Mouse (Mus musculus): Measurements from ENCODE around the gene Aldh3b1.
"Not testable (repeated sequence)": the region's sequence is repeated elsewhere in the genome, so short reads cannot be mapped to it uniquely, and the experiment has no call there.

Aldh3b1 gene

DNA sequence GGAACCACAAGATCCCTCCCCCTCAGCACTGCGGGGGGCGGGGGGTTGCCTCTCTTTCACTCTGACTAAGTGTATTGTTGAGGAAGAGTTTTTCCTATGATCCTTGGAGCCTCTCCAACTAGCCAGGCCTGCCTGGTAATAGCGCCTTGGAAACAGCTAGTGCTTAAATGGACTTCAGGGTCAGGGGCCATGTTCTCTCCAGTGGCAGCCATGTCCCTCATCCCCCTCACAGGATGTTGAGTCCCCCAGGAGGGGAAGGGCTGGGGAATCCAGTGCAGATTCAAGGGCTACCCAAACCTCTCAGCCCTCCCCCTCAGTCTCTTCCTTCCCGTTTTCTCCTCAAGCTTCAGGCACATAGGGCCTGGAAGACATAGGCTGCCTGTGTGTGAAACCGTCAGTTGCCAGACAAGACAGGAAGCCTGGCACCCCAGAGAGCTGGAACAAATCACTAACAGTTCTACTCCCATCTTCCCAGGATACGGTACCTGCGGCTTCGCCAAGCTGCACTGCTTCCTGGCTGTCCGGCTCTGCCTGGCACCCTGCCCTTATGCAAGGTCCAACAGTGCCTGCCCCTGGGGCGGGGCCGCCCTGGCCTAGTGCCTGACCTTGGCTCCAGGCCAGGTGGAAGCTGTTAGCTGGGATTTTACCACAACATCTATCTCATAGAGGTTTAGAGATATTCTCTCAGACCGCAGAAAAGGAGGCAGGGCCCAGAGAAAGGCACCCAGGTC lies at the start of gene Aldh3b1:
Aldh3b1 (minus strand) TSS at position 598 of the 731 bp plus-strand sequence.
- no peak for DNase-seq (ENCODE audit: extremely low spot score, low read depth, low spot score)

DNA sequence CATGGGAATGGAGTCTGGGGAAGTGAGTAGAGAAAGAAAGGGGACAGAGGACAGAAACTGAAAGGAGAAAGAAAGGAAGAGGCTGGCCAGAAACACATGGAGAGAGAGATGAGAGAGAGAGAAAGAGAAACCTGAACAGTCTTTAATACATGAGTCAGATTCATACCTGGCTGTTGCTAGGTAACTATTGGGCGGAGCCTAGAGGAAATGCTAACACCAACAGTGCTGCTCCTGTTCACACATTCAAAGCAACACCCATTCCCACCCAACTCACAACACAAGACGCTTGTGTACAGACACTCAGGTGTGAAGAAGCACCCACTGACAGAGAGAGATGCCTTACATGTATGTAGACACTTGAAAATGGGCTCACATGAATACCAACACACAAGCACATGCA lies 46.3 kb upstream of the Aldh3b1 start:
- DNase-seq (ENCODE audit: extremely low spot score, low read depth, low spot score) = no peak

DNA sequence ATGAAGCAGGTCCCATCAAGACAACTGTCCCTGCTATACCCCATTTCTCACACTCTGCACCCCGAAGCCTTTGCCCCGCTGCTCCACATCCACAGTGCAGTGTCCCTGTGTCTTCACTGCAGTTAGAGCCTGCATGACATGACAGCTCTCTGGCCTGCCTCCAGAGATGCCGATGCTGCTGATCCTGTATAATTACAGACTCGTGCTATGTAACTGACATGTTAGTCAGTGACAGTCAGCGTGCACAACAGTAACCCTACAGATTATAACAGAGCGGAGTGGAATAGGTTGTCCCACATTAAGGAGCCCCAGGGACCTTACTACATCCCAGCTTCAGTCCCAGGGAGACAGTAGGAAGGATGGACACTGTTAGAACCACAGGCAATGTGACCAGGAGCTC lies 45.0 kb upstream of the Aldh3b1 start:
- DNase-seq (ENCODE audit: extremely low spot score, low read depth, low spot score) = not testable (repeated sequence)

DNA sequence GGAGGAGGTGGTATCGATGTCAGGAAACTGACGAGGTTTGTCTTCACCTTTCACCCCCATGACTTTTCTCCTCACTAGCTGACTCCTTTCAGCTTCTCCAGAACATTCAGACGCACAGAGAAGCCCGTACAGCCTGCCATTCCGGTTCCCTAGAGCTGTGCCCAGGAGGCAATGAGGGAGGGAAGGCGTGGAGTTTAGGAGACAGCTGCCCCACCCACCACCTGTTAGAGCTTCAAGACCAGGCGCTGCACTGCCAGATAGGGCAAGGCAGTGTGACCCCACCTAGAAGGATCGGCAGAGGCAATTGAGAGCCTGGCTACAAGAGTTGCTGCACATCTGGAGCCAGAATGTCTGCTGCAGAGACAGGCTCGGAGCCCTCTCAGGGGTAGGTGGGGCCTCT lies 42.6 kb upstream of the Aldh3b1 start, which contains the start of gene Aldh3b2:
Aldh3b2 (plus strand) TSS at position 100 of the 400 bp plus-strand sequence.
- DNase-seq (ENCODE audit: extremely low spot score, low read depth, low spot score) = no peak

DNA sequence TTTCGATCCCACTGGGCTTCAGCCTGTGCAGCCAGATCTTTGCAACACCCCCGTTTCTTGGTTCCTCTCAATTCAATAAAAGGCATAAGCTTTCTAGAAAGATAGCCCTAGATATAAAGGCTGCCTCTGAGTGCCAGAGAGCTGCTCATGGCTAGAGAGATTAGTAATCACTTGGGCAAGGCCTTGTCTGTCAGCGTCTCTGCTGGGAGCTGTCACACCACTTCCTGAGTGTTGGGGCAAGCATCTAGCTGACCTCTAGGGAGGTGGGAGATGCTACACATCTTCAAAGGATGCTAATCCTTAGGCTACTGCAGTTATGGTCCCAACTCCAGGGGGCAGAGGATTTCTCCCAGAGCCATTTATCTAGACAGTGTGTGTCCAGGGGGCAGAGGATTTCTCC lies 37.6 kb upstream of the Aldh3b1 start:
- DNase-seq (ENCODE audit: extremely low spot score, low read depth, low spot score) = no peak

DNA sequence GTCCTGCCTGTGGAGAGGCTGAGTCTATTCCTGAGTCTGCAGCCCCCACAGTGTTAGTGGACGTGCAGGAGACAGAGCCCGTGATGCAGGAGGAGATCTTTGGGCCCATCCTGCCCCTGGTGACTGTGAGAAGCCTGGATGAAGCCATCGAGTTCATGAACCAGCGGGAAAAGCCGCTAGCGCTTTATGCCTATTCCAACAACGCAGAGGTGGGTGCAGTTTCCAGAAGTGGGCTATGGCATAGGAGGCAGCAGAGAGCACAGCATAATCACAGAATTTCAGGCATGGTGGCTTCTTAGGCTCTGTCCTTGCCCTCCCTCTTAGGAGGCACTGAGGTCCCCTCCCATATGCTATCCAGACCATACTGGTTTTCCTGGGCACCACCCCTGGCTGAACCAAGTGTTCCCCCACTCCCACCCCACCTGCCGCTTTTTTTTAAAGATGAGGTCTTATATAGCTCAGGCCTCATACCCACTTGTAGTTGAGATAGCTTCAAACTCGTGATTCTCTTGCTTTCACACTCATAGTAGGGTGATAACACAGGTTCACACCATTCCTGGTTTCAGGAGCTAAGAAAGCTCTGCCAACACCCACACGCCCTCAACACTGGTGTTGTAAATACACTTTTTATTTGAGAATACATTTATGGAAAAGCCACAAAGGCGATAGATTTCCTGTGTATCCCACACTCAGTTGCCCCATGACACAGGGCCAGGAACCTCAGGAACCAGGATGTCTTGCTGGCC lies 36.9 kb upstream of the Aldh3b1 start:
- no peak for DNase-seq (ENCODE audit: extremely low spot score, low read depth, low spot score)

DNA sequence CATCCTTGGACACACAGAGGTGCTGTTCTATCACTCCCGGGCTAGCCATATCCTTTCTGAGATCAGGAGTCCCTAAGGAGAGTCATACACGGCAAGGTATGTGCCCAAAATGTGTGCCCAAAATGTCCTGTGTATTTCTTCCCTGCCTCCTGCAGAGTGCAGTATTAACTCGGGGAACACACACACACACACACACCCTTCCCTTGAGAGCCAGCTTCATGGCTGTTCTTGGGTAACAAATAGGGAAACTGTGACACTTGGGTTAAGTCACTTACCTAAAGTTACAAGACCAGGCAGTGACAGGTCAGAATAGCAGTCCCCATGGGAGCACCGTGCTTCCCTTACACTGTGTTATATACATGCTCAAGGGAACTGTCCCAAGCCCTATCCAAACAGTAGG lies 34.4 kb upstream of the Aldh3b1 start:
- no peak for DNase-seq (ENCODE audit: extremely low spot score, low read depth, low spot score)

DNA sequence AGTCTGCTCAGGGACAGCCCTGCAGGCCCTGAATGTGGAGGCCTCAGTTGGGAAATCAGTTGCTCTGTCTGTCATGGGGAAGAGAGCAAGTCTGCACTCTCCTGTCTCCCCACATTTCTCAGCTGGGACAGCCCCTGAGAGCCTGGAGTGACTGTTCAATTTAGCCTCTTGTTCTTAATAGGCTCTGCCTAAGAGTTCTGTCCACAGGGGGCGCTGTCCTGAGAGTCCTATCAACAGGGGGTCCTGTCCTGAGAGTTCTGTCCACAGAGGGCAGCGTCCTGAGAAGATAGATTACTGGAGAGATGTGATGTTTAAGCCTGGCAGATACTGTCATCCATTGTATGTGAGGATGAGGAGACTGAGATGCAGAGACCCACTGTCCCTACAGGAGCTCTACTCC lies 32.9 kb upstream of the Aldh3b1 start:
- DNase-seq (ENCODE audit: extremely low spot score, low read depth, low spot score) = no peak

DNA sequence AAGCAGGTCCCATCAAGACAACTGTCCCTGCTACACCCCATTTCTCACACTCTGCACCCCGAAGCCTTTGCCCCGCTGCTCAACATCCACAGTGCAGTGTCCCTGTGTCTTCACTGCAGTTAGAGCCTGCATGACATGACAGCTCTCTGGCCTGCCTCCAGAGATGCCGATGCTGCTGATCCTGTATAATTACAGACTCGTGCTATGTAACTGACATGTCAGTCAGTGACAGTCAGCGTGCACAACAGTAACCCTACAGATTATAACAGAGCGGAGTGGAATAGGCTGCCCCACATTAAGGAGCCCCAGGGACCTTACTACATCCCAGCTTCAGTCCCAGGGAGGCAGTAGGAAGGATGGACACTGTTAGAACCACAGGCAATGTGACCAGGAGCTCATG lies 32.2 kb upstream of the Aldh3b1 start:
- not testable (repeated sequence) for DNase-seq (ENCODE audit: extremely low spot score, low read depth, low spot score)

DNA sequence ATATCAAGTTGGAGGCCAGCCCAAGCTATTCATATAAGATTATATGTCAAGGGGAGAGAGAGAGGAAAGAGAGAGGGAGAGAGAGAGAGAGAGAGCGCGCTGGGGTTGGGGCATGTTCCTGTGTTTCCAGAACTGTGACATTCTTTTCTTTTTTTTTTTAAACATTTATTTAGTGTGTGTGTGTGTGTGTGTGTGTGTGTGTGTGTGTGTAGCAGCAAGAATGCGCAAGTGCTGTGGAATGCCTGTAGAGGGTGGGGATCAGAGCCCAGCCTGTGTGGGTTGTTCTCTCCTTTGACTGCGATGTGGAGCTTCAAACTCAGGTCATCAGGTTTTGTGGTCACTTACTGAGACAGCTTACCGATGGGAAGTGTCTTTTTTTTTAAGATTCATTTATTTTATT lies 30.6 kb upstream of the Aldh3b1 start:
- no peak for DNase-seq (ENCODE audit: extremely low spot score, low read depth, low spot score)

DNA sequence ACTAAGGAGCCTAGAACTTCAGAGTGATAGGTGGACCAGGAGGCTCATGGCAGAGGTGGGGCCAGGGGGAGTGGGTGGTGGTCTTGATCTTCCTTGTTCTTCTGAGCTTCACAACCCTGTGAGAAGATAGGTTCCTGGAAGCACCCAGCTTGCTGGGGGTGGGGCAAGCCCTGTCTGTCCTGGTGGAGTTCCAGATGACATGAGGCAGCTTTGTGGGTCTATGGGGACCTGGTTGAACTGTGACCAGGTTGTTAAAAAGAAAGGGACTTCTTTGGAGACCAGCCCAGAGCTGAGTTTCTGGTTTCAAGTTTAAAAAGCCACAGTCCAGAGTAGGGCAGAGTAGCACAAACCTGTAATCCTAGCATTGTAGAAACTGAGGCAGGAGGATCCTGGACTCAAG lies 29.4 kb upstream of the Aldh3b1 start:
- DNase-seq (ENCODE audit: extremely low spot score, low read depth, low spot score) = no peak

DNA sequence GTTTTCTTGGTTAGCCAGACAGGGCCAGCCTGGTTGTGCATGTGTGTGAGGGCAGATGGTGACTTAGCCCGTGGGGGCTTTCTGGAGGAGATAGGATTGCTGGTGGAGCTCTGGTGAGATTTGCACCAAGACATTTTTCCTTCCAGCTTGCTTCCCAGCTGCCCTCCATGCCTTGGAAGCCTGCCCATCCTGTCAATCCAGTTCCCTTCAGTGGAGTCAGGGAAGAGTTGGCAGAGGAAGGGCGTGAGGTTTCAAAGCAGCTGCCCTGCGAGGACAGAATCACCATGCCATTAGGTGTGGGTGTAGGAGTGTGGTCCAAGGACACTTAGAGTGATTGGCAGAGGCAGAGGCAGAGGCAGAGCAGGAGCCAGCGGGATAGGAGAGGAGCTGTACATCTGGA lies 28.9 kb upstream of the Aldh3b1 start, which contains the start of gene Aldh3b3:
Aldh3b3 (plus strand) TSS at position 176 of the 400 bp plus-strand sequence.
- DNase-seq (ENCODE audit: extremely low spot score, low read depth, low spot score) = no peak

DNA sequence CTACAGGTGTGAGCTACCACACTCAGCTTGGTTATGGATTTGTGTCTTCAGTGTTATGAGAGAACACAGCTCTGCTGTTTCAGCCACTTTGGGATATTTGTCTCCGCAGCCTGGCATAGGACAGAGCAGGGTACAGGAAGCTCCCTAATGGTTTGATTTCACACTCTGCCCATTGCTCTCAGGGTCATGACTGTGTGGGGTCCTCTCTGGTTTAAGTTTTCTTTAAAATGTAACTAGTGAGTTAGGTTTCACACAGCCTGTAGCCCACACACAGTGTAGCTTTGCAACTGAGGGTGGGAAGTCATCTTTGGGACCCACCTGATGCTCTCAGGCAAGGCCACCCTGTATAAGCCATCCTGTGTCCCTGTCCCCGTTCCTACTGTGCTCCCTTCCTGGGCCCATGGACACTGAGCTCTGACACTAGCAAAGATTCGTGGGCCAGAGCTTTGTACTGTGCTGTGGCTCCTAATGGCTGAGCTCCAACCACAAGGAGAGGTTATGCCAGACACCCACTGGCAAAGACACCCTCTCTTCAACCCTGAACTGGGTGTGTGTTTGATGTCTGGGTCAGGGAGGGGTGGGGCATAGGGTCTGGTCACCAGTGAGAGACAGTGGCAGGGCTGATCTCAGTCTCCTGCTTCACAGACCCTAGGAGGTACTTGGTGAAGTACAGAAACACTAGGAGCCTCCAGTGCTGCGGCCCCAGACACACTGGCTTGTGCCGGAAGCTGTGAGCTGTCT lies 27.9 kb upstream of the Aldh3b1 start:
- not testable (repeated sequence) for DNase-seq (ENCODE audit: extremely low spot score, low read depth, low spot score)

DNA sequence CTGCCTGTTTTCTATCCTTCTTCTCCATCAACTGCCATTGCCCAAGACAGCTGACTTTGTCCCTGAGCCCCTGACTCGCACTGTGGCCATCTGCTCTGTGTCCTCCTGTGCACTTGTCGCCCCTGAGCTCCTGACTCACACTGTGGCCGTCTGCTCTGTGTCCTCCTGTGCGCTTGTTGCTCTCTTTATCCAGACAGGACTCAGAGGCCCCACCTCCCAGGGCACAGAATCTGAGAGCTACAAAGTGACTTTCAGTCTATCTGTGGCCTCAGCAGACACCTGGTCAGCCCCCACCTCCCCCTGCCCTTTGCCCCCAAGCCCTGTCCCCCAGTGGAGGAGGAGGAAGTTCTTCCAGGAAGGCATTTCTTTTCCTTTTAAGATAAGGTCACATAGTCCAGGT lies 26.2 kb upstream of the Aldh3b1 start:
- no peak for DNase-seq (ENCODE audit: extremely low spot score, low read depth, low spot score)

DNA sequence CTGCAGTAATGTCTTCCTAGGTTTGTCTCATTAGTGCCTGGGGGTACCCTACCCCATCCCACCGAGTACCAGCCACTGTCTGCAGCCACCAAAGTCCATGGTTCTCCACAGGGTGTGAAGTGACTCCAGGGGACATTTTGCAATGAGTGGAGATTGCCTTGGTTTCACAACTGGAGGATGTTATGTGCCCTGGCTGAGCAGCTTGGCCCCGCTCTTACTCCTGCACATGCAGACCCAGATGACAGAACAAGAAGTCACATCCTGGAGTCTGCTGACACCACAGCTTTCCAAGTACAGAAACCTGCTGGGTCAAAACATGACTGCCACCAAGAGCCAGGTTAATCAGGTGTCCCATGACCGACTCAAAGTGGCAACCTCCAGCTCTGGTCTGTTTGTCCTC lies 25.4 kb upstream of the Aldh3b1 start:
- no peak for DNase-seq (ENCODE audit: extremely low spot score, low read depth, low spot score)

DNA sequence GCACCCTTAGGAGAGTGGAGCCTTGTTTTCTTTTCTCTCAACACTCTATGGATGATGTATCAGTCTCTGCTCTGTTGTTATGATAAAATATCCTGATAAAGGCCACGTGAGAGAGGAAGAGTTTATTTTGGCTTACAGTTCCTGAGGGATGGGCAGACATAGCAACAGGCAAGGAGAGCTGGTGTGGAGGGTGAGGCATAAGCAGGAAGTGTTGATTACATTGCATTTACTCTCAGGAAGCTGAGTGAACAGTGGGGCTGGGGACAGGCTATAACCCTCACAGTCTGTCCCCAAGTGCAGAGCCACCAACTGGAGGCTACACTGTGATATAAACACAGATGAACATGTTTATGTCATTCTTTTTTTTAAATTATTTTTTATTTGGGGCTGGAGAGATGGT lies 22.5 kb upstream of the Aldh3b1 start:
- no peak for DNase-seq (ENCODE audit: extremely low spot score, low read depth, low spot score)

DNA sequence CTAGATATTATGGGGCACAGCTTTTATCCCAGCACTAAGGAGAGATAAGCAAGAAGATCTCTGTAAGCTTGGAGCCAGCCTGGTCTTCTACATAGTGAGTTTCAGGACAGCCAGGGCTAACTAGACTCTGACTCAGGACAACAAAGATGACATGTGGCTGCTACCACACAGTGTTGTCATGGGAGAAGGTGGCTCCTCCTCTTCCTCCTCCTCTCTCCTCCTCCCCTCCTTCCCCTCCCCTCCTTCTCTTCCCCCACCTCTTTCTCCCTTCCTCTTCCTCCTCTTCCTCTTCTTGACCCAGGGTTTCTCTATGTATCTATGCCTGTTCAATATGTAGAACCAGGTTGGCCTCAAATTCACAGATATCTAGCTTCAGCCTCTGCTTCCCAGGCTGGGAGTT lies 21.9 kb upstream of the Aldh3b1 start:
- DNase-seq (ENCODE audit: extremely low spot score, low read depth, low spot score) = no peak

DNA sequence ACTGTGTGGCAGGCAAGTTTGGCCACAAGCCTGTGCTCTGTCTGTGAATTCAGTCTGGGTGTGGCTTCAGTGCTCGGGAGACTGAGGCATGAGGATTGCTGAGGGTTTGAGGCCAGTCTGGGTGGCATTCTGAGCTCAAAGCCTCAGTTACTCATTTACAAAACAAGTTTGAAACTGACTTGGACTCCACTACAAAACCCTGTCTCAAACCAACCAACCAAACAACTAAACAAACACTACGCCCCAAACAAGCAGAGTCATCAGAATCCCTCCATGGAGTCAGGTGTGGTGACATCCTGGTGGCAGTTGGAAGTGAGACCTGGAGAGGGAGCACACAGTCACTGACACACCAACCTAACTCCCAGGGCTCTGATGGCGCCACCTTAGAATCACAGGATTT lies 20.7 kb upstream of the Aldh3b1 start:
- no peak for DNase-seq (ENCODE audit: extremely low spot score, low read depth, low spot score)

DNA sequence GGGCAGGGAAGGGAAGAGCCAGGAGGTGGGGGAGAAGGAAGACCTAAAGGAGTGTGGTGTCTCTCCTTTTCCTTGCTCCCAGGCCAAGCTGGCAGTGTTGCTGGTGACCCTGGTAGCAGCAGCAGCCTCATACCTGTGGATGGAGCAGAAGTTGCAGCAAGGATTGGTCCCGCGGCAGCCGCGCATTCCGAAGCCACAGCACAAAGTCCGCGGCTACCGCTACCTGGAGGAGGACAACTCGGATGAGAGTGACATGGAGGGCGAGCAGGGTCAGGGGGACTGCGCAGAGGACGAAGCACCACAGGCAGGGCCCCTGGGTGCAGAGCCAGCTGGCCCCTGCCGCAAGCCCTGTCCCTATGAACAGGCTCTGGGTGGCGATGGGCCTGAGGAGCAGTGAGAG lies 18.9 kb upstream of the Aldh3b1 start:
- DNase-seq (ENCODE audit: extremely low spot score, low read depth, low spot score) = no peak

DNA sequence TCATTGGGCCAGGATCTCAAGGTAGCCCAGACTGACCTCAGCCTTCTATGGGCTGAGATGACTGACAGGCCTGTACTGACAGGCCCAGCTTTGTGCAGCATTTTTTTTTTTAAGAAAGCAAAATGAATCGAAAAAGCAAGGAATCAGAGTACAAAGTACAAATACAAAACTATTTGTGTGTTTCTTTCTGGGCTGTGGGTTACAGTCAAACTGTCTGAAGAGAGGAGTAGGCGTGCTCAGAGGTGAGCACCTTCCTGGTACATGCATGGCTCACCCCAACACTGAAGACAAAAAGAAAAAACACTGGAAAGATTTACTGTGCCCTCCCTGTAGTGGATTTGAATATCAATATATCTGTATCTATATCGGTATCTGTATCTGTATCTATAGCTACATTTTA lies 18.2 kb upstream of the Aldh3b1 start:
- no peak for DNase-seq (ENCODE audit: extremely low spot score, low read depth, low spot score)

DNA sequence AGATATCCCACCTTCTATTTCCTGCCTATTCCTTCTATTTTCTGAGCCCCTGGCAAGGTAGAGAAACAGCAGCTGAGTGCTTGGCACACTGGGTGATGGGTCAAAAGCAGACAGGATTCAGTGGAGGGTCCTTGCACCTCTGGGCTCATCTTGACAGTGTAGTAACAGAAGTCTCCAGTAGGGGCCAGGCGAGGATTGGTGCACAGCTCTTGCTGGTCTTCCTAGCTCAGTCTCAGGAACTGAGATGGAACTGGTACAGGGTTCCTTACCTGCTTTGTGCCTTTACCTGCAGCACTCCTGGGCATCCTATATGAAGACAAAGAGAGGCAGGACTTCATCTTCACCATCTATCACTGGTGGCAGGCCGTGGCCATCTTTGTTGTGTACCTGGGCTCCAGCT lies 17.1 kb upstream of the Aldh3b1 start:
- peak; percentile 35 for DNase-seq (ENCODE audit: extremely low spot score, low read depth, low spot score)
